Mouse (Mus musculus) heart, postnatal 14 days (tissue): ENCODE data around the gene Ski. TPM values are rescaled to one million over a fixed set of nuclear protein-coding genes. Genes with fewer than 3 reads are reported as not detected.

Experiments used
- DNase-seq, 2 experiments: peaks; one replicate each; pipeline ENCODE4 v3.0.0; 2021 to 2022
- intact Hi-C: fragments of 180-260 bp; cut with DNase I; formaldehyde crosslinking; loops from one replicate; pipeline ENCODE4 v1.15.1; 2025
- total RNA-seq, 2 experiments: library from RNA; stranded (reverse); gene quantifications; 2 replicates each; pipeline ENCODE4 v1.2.3; 2021

Gene Ski
- total RNA-seq, 2 experiments from 2014 or later = 65.0 to 65.3 TPM

DNA sequence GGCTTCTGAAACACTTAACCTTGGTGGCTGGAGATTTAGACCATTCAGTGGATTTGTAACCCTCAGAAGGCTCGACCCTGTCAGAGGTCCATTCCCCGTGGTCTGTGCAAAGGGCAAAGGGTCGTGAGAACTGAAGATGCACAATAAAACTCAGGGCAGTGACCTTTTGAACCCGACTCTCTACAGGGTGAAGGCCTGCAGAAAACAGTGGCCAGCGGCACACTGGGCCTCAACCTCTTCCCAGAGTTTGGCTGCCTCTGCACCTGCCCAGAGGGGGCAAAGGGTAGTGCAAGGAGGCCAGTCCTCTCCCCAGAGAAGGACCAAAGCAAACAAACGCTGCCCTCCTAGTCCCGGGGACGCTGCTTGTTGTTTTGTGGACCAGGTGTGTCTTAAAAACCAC, 34.1 kb downstream of the Ski start:
- DNase-seq = no peak
- intact Hi-C loops = loop anchor here (5.0 kb wide), 1 partner anchor 59 kb away; the partner anchor contains the start of gene Faap20

DNA sequence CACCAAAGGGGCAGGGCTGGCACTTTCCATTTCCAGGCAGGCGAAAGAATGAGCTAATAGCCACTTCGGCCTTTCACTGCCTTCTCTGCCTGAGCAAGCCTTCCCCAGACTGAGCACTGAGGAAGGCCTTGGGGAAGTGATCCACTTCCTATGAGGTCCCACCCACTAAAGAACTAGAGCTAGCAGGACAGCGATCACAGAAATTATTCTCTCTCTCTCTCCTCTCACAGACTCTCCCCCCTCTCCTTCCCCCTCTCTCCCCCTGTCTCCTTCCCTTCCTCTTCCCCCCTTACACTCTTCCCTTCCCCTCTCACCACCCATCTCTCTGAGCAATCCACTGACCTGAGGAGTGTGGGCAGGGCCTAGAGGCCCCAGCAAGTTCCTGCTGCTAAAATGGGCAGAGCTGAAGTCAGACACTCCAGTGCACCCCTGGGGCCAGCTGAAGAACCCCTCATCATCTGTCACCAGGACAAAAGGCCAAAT, 35.2 kb downstream of the Ski start:
- intact Hi-C loops = loop anchor here (5.0 kb wide), 1 partner anchor 60 kb away; the partner anchor contains the start of gene Faap20
- peak in 1 of 2 experiments; percentile 41 for DNase-seq

DNA sequence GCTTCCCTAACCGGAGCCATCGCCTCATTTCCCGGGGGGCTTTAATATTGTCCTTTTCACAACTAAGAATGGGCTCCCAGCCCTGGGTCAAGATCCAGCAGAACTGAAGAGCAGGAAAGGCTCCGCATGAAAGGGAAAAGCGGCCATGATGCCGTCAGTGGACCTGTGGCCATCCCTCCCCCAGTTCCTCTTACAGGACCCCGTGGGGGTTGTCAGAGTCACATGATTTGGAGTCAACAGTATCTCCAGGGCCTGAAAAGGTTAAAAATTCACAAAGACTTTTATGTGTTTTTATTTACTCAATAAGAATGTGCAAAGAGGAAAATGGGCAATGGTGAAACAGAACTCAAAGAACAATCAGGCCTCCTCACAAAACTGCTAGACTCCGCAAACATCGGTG, 36.5 kb downstream of the Ski start:
- intact Hi-C loops = loop anchor here (5.0 kb wide), 1 partner anchor 61 kb away; the partner anchor contains the start of gene Faap20
- no peak for DNase-seq

DNA sequence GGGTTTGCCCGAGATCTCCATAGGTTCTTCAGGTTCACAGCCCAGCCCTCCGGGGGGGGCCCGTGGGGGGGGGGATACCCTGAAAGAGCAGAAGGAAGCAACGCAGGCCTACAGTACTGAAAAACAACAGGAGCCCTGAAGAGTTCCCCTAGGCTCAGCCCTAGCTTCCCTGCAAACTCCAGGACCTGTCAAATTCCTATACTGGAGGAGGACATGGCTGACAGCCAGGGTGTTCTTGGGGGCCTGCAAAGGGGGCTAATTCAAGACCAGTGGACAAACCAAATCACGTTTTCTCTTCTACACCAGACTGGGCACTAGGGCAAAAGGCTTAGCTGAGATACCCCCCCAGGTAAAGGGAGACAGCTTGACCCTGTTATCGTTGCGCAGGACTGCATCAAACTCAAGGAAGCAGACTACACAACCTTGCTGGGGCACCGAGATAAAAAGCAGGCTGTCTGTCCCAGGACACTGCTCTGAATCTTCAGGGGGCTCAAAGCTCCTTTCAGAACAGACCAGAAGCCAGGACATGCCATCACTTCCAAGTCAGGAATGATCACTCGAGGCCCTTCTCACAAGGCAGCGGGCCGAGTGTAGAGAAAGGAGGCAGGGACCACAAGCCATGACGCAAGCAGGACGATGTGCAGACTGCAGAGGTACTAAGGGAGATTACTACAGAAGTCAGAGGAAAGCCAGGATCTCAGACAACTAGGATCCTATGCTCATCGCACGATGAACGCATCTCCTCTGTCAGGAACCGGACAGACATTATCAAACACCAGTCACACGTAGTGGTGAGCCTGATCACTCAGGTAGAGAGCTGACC, 37.9 kb downstream of the Ski start:
- DNase-seq = no peak
- intact Hi-C loops = loop anchor here (5.0 kb wide), 1 partner anchor 63 kb away; the partner anchor contains the start of gene Faap20

DNA sequence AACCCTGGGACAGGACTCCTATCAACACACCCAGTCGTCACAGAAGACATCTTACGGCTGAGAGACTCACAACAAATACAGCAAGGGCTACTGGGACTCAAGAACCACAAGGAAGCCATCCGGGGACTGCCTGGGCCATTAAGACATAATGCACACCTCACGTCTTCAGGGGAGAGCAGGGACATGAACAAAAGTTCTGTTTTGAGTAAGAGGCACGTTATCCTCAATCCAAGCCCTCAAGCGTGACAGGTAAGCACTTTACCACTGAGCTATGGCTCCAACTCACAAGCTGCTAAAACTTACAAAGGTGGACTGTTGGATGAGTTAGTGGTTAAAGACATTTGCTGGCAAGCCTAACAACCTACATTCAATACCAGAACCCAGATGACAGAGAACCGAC, 39.2 kb downstream of the Ski start:
- intact Hi-C loops = no loop called here
- DNase-seq = no peak

DNA sequence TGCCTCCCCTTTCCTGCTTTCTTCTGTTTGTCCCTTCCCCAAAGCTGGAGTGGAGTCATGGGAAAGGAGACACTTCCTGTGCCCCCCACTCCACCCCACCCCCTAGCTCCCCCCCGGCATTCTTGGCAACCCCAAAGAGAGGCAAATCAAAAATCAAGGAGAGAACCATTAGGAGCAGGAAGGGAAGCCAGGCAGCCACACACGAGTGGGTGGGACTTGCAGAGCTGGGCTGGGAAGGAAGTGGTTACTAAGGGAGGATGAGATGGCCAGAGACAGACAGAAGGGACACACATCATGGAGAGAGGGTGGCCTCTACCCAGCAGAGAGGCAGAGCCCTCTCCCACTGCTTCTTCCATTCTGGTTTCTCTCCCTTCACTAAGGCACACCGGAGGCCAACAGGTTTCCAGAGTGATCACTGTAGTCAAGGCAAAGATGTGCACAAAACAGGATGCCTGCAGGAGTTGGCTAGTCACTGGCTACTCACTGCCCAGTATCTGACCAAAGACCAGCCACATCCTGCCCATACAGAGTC, 43.3 kb downstream of the Ski start:
- intact Hi-C loops = loop anchor here (5.0 kb wide), 1 partner anchor 38 kb away; no protein-coding TSS in a partner anchor
- DNase-seq = peak; percentile 46 to 52

DNA sequence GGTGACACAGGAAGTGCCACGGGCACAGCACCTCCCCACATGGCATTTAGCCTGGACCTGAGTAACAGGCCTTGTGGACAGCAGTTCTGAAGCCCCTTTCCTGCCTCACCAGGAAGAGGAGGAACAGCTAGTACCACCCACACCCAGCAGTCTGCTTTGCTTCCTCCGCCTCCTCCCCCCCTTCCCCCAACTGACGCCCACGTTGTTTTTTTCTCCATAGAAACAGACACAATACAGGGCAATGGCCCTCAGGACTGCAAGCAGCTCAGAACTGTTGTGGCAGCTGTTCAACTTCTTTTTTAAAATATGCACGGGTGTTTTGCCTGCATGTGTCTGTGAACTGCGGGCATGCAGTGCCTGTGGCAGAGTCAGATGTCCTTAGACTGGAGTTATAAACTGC, 44.1 kb downstream of the Ski start:
- DNase-seq = peak; percentile 66 to 75
- intact Hi-C loops = loop anchor here (5.0 kb wide), 1 partner anchor 39 kb away; no protein-coding TSS in a partner anchor

DNA sequence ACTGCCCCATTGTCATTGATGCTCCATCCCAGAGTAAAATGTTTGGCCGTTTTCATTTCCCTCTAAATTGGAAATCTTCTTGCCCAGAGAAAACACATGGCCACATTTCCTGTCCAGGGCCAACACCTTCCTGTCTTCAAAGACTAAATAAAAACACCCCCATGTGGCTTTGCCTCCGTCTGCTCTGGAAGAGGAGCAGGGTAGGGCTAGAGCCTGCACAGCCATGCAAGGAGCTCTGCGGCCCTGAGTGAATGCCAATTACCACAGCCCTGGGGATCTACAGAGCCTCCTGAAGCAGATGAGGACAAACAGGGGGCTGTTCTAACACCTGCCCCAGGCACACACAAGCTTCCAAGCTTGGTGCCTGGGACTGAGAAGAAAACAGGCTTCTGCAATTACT, 46.2 kb downstream of the Ski start:
- intact Hi-C loops = loop anchor here (5.0 kb wide), 1 partner anchor 41 kb away; no protein-coding TSS in a partner anchor
- DNase-seq = no peak

DNA sequence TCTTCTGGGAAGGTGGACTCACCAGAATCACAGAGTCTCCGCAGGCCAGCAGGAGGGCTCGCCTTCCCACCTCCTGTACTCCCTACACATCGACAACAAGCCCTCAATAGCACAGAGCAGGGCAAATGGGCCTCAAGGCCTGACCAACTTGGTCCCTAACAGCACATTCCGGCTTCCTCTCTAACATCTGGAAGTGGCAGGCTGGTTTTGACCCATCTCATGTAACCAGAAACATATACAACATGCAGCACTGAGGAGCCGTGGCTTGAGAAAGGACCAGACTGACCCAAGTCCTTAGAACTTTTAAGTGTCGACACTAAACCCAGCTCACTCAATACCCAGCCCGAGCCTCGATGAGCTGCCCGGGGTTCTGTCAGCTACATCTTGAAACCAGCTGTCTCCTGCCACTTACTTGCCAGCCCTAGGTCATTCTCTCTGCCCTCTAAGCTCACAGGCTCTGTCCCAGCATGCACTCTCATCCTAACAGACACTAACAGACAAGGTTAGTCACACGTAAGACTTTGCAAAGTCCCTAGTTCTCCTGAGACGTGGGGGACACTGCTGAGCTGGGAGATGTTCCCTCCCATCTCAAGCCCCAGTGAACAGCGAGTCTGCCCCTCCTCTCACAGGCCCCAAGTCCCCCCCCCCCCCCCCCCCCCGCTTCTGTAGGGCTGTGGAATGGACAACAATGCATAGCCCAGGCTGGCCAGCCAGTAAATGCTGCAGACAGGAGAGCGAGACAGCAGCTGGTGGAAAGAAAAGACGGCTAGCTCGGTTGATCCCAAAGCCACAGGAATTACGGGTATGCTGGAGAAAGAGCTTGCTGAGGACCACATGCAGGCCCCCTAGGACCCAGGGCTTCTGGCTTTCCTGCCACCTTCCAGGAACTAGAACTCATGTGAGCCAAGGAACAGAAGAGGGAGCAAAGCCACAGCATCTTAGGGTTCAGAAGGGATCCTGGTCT, 48.3 kb downstream of the Ski start:
- intact Hi-C loops = no loop called here
- DNase-seq = no peak

DNA sequence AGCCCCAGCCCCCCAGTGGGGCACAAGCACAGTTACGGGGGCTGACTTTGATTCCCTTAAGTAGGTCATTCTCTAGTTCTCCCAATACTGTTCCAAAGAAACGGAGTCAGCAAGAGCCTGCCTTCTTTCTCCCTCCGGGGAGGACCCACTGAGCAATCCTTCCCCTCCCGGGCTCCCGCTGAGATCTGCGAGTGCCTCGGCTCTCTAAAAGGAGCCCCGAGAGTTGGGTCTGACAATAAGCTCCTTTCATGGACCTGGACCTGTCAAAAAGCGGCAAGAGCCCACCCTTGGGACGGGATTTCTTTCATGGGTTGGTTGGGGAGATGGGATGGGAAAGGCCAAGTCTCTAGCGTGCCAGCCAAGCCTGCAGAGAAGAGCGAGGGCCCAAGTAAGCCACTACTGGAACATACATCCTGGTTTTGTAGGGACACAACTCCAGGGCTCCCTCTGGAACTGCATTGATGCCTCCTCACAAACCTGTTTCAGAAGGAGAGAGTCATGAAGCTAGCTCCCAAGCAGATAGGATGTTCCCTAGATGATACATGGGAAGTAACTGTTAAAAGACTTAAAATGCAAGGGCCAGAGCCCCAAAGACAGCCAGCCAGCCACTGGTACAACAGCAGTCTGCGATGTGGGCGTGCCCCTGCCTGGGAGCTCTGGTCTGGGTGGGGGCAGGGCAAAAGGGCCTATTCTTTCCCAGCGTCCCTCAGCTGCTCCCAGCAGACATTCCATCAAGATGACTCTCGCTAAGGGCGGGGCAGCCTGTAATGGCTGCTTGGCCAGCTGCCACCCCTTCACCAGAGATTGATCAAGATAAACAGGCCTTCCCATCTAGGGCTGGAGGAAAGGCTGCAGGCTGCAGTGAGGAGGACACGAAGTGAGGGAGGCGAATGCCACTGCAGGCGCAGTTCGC, 49.2 kb downstream of the Ski start:
- intact Hi-C loops = no loop called here
- peak; percentile 90 to 92 for DNase-seq

DNA sequence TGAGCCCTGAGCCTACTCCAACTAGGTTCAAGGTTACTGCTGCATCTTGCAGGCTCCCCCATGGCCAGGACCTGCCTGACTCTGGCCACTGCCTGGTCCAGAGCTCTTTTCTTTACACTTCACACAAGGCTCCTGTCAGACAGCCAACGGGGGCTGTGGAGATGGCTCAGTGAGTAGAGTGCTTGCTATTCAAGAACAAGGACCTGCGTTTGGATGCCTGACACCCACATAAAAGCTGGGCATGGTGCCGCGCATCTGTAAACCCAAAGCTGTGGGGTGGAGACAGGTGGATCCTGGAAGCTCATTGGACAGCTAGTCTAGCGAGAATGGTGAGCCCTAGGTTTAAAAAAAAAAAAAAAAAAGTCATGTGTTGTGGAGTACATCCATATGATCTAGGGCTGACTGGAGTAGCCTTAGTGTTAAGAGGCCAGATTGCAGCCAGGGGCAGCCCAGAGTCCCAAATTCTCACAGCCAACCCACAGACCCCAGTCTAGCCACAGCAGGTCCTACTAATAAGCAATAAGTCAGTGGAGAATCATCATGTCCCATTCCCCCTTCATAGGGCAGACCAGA, 50.3 kb downstream of the Ski start:
- intact Hi-C loops = no loop called here

DNA sequence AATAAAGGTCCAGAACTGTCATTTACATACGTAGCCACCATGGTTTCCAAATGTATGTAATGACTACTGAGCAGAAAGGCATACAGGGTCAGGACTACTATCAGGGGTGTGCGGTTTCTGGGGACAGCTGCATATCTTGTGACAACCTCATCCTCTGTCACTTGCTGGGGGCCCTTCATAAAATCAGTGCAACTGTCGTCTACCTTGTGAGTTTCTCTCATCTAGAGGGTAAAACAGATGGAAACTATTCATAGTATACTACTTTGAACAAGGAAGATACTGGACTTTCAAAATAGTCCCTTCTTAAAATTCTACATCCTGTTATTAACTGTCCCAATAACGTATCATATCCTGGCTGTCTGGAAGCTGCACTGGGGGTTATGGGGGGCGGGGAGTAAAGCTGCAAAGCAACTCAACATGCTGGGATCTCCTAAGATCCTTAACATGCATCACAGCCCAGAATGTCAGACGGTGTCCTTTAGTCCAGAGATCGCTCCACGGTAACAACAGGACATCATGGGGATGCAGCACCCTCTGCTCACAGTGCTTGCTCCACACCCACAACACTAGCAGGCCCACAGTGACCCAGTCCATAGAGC, 51.7 kb downstream of the Ski start:
- intact Hi-C loops = no loop called here
- no peak for DNase-seq

More for the DNA sequence above, 50.3 kb downstream of the Ski start:
- no peak for DNase-seq

DNA sequence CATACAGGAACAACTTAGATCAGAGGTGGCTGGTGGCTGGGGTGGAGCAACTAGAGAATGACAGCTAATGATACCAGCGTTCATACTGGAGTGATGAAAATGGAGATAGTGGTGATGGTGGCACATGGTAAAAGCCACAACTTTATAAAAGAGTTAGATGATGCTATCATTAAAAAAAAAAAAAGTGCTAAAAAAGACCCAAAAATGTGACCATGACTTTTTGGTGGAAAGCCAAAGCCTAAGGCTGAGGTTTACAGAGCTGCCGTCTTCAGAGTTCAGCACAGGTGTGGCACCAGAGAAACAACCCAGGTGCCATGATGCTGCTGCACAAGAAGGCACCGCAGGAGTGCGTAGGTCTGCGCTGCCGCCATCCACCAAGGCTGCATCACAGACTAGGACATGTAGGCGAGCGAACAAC, 53.5 kb downstream of the Ski start:
- DNase-seq = no peak
- intact Hi-C loops = no loop called here

DNA sequence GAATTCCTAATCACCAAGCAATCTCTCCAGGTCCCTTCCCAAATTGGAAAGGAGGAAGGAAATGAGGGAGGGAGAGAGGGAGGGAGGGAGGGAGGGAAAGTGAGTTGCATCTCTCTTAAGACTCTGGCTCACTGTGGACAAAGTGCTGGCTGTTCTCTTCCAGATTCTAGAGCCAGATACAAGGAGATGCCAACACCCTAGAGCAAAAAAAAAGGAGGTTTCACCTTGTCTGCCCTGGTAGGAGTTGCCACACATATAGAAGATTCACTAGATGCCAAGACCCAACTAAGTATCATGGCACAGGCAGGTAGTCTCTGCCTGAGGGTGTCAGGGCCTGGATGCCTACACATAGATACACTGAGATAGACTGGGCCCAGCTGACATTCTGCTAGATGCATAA, 56.5 kb downstream of the Ski start:
- intact Hi-C loops = no loop called here
- DNase-seq = no peak

DNA sequence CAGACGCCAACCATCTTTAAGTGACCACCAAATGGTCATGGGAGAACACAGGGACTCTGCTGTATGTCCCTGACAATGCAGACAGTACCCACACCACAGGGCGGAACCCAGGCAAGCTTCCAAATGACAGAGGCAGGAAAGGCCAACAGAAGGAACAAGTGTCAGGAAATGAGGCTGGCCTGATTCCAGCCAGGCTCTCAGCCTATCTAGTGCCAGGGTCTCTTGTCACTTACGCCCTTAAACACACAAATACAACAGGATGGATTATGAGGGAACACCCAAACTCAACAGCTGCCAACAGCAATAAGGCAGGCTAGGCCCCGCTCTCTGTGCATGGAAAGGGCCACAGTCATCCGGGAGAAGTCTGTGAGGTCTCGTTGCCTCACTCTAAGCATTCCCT, 57.8 kb downstream of the Ski start:
- DNase-seq = peak; percentile 78 to 80
- intact Hi-C loops = no loop called here

DNA sequence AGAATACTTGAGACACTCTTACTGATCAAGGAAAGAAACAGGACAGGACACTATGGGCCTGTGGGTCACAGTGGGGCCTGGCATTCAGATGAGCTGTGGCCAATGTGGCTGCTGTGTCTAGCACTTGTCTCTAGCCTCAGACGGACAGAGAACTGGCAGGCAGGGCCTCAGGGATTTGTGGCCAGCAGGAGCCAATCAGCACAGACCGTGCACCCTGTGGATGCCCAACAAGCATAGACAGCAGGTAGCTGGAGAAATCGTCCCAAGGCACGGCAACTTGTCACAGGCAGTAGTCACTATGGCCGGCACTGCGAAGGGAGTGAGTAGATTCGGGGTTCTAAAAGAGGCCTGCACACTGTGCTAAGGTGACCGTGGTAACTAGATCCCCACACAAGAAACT, 58.7 kb downstream of the Ski start:
- no peak for DNase-seq
- intact Hi-C loops = no loop called here

DNA sequence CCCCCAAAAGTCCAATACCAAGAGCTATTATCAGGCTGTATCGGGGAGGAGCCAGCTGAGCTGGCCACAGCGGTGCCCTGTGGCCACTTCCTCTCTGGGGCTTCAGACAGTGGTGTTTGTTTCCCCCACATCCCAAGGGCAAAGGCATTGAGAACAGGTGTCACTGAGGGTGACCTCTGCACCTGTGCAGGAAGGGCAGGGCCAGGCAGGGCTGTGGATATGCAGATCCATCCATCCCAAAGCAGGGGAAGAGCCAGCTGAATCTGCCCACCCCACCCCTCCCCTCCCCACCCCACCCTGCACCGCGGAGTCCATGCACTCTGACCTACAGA, 59.1 kb downstream of the Ski start:
- intact Hi-C loops = no loop called here

DNA sequence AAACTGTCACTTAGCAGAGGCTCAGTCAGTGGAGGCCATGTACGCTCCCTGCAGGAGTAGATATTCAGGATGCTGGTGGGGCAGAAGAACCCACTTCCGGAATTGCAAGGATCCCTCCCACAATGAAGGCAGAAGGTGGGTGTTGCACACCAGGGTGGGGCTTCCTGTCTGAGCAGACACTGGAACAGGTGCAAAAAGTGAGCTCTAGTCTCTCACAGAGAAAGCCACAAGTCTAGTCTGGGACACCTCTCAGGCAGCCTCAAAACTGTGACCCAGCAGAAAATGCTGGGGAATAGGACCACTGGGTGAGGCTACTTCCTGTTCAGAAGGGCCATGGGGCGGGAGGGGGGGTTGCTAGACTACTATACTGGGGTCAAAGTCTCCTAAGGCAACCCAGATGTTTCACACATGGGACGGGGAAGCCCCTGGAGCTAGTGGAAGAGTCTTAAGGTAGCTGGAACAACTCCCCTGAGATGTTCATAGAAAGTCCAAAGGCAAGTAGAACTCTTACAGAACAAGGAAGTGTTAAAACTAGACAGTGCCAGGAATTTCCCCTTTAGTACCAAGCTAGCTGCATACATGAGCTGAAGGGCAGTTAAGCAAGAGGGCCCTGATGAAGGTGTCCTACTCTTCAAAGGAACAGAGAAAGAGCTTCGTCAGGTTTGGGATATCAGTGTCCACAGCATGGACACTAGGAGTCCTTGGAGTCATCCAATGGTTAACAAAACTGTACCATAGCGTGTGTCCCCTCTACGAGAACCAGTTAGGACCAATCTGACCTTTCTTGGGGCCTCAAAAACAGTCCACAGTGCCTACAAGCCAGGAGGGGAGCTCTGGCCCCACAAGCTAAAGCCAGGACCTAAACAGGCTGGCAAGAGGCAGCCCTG, 59.7 kb downstream of the Ski start:
- DNase-seq = no peak
- intact Hi-C loops = no loop called here

More for the DNA sequence above, 59.1 kb downstream of the Ski start:
- DNase-seq = no peak
